Mouse (Mus musculus) erythroblast, embryonic 14.5 days (primary cell): ENCODE results near the gene Vti1a.

ENCODE experiments used
- GATA1 ChIP-seq: IDR thresholded peaks from 2 replicates; pipeline ENCODE4 v1.6.1; 2012; ENCODE audit warnings: low read length, inconsistent platforms, mixed read lengths
- TAL1 ChIP-seq: IDR thresholded peaks from 3 replicates; pipeline ENCODE4 v1.6.1; 2012; ENCODE audit warnings: low read length, inconsistent platforms, mixed read lengths

DNA sequence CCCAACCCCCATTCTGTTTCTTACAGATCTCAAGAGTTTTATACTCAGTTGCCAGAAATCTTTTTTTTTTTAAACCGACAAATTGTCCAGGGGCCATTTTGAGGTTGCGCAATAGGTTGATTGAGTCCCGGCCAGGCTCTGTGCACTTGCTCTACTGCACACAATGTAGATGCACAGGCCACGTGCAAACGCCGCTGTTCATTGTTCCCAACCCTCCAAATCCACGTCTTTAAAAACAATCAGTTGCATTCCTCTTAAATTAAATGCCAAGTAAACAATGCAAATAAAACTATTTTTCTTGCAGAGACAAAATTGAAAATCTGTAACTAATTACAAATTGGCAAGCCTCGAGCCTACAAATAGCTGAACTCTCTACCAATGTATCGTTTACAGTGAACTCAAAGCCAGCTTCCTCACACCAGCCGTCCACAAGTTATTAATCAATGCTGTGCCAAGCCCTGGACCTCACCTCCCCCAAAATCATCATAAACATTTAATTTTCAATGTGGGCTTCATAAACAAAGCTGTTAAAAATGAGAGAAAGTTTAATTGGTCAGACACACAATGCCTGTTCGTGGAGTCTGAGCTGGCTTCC is 244.1 kb downstream of the Vti1a start:
- TF ChIP-seq GATA1 (no peak), TAL1 (no peak)
